Mouse (Mus musculus) embryonic facial prominence, embryonic 13.5 days (tissue): Measurements from ENCODE around the gene Mt4. TPM values are rescaled to one million over a fixed set of nuclear protein-coding genes. Genes with fewer than 3 reads are reported as not detected.
A peak's percentile ranks its signal among the peaks of the same experiment; 100 is the strongest.

Source experiments
- ATAC-seq: fragments of 200-750 bp; cut with Nextera tagmentation; 2 replicates; pipeline ENCODE4 v1.8.0; 2017; ENCODE audit warnings: low read depth; ENCODE audit not compliant: insufficient number of reproducible peaks, insufficient read depth, low FRiP score, low TSS enrichment
- H3K27ac ChIP-seq: fragments of 300-500 bp; sonication (generic); 2 replicates; pipeline ENCODE4 v1.5.1; 2015; ENCODE audit warnings: moderate library complexity, mild to moderate bottlenecking, inconsistent platforms
- H3K27me3 ChIP-seq: fragments of 300-500 bp; sonication (generic); 2 replicates; pipeline ENCODE4 v1.6.1; 2015; ENCODE audit warnings: mild to moderate bottlenecking, inconsistent platforms
- H3K36me3 ChIP-seq: fragments of 300-500 bp; sonication (generic); 2 replicates; pipeline ENCODE4 v1.6.1; 2015; ENCODE audit warnings: mild to moderate bottlenecking, inconsistent platforms
- H3K4me1 ChIP-seq: fragments of 300-500 bp; sonication (generic); 2 replicates; pipeline ENCODE4 v1.6.1; 2015; ENCODE audit warnings: inconsistent platforms
- H3K4me2 ChIP-seq: fragments of 300-500 bp; sonication (generic); 2 replicates; pipeline ENCODE4 v1.6.1; 2015; ENCODE audit warnings: moderate library complexity, mild to moderate bottlenecking, inconsistent platforms
- H3K4me3 ChIP-seq: fragments of 300-500 bp; sonication (generic); 2 replicates; pipeline ENCODE4 v1.5.1; 2015; ENCODE audit warnings: mild to moderate bottlenecking, inconsistent platforms
- H3K9ac ChIP-seq: fragments of 300-500 bp; sonication (generic); 2 replicates; pipeline ENCODE4 v1.6.1; 2015; ENCODE audit warnings: mild to moderate bottlenecking, inconsistent platforms
- H3K9me3 ChIP-seq: fragments of 300-500 bp; sonication (generic); 2 replicates; pipeline ENCODE4 v1.6.1; 2016; ENCODE audit warnings: inconsistent platforms
- WGBS: fragments of 180-500 bp; shearing (Covaris S2); methylation state at CpG from one replicate; pipeline ENCODE4 v1.1.7; 2015; ENCODE audit warnings: mixed read lengths; 5-methylcytosine and 5-hydroxymethylcytosine counted together
- polyA plus RNA-seq: library from polyadenylated mRNA; unstranded; fragments of >200 nt; fragmentation: Nextera tagmentation; extraction: Ambion mirVana; gene quantifications from 2 replicates; pipeline ENCODE4 v1.2.1, GENCODE M21; 2015

The Mt4 gene
- polyA plus RNA-seq, result not detected in 2 replicates

GRCm38 (mm10) chr8:94136933-94137332, at the start of gene Mt4:
Gene Mt4 (plus strand): TSS chr8:94137197.
- no peak for ATAC-seq
- Histone ChIP-seq H3K27ac (no peak within 1 kb of the TSS), H3K36me3 (no peaks in the 10 kb centered on the region), H3K9me3 (no peaks in the 10 kb centered on the region), H3K4me3 (no peak within 1 kb of the TSS), H3K4me2 (no peak within 1 kb of the TSS), H3K9ac (no peak within 1 kb of the TSS), H3K4me1 (peaks cover 5% of the 10 kb centered on the region; the same call in 1 of the 2 replicates), H3K27me3 (no peaks in the 10 kb centered on the region)
- WGBS, result 46% methylated on average over 6 of the region's 6 CpGs

DNA sequence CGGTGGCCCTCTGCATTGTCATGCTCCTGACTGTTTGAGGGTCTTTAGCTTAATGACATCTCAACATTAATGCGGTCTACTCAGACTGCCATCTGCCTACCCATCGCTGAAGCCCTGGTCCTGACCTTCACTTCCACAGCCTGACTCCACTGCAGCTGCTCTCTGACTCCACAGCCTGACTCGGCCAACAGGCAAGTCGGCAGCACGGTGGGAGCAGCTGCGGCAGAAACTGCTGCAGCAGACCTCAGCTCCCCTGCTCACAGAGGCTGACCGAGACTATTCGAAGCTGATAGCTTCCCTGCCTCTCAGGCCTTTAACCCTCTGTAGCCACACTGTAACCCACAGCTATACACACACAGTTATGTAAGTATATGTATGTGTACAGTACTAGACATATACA, 49.0 kb upstream of the Mt4 start:
- no peak overlapping the region for H3K27ac ChIP-seq
- no peak for ATAC-seq
- peaks cover 24% of the 10 kb centered on the region for H3K36me3 ChIP-seq
- H3K4me3 ChIP-seq, result no peak overlapping the region
- H3K27me3 ChIP-seq, result no peaks in the 10 kb centered on the region
- H3K9me3 ChIP-seq, result no peaks in the 10 kb centered on the region
- H3K4me2 ChIP-seq, result no peak overlapping the region
- H3K4me1 ChIP-seq, result no peaks in the 10 kb centered on the region
- H3K9ac ChIP-seq, result no peak overlapping the region
- 83% methylated on average over 9 of the region's 9 CpGs for WGBS

- H3K4me2 ChIP-seq, result no peak overlapping the region
- peaks cover 24% of the 10 kb centered on the region for H3K36me3 ChIP-seq
- no peaks in the 10 kb centered on the region for H3K27me3 ChIP-seq
- no peak overlapping the region for H3K9ac ChIP-seq
- H3K4me1 ChIP-seq, result no peaks in the 10 kb centered on the region
- H3K4me3 ChIP-seq, result no peak overlapping the region
- no peak for ATAC-seq
- 65% methylated on average over 6 of the region's 6 CpGs for WGBS
- H3K27ac ChIP-seq, result no peak overlapping the region
- H3K9me3 ChIP-seq, result no peaks in the 10 kb centered on the region
These were observed 47.3 kb upstream of the Mt4 start for GRCm38 (mm10) chr8:94089715-94090114.

GRCm38 (mm10) chr8:94092848-94093247, 44.1 kb upstream of the Mt4 start:
- H3K36me3 ChIP-seq, result 0 out of 2 replicates have a peak, but pooled peaks cover 5% of the 10 kb centered on the region
- H3K27me3 ChIP-seq, result no peaks in the 10 kb centered on the region
- ATAC-seq, result no peak
- H3K9ac ChIP-seq, result no peak overlapping the region
- H3K27ac ChIP-seq, result no peak overlapping the region
- H3K4me1 ChIP-seq, result 0 out of 2 replicates have a peak, but pooled peaks cover 4% of the 10 kb centered on the region
- H3K4me3 ChIP-seq, result no peak overlapping the region
- WGBS, result 82% methylated on average over 9 of the region's 9 CpGs
- H3K4me2 ChIP-seq, result no peak overlapping the region
- H3K9me3 ChIP-seq, result no peaks in the 10 kb centered on the region

DNA sequence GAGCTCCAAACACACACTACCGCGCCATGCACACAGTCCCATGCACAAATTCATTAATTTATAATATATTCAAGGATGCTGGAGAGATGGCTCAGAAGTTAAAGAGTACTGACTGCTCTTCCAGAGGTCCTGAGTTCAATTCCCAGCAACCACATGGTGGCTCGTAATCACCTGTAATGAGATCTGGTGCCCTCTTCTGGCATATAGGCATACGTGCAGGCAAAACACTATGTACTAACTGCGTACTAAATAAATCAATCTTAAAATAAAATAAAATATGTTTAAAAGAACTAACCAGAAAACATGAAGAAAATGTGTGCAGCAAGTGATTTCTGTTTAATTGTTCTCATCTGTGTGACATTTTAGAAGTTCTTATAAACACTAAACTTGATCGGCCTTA, 42.7 kb upstream of the Mt4 start:
- no peak for ATAC-seq
- 75% methylated on average over 6 of the region's 6 CpGs for WGBS
- H3K27ac ChIP-seq, result no peak overlapping the region
- H3K4me2 ChIP-seq, result no peak overlapping the region
- no peaks in the 10 kb centered on the region for H3K9me3 ChIP-seq
- H3K4me1 ChIP-seq, result peaks cover 7% of the 10 kb centered on the region; the same call in 1 of the 2 replicates
- H3K9ac ChIP-seq, result no peak overlapping the region
- H3K4me3 ChIP-seq, result no peak overlapping the region
- H3K36me3 ChIP-seq, result no peaks in the 10 kb centered on the region
- no peaks in the 10 kb centered on the region for H3K27me3 ChIP-seq

- Histone ChIP-seq H3K4me3 (peak within 1 kb of the TSS; percentile 58), H3K36me3 (no peaks in the 10 kb centered on the region), H3K27me3 (peaks cover 2% of the 10 kb centered on the region; the same call in 1 of the 2 replicates), H3K4me2 (peak within 1 kb of the TSS; percentile 67), H3K4me1 (peaks cover 7% of the 10 kb centered on the region; the same call in 1 of the 2 replicates), H3K9ac (peak within 1 kb of the TSS; percentile 79), H3K27ac (peak within 1 kb of the TSS; percentile 94), H3K9me3 (no peaks in the 10 kb centered on the region)
- peak; percentile 99 for ATAC-seq
- under 1% methylated on average over 61 of the region's 61 CpGs for WGBS
These were observed 38.7 kb upstream of the Mt4 start, which contains the start of gene Bbs2 for GRCm38 (mm10) chr8:94098081-94098974. Gene Bbs2 (minus strand): TSS chr8:94098928.

- Histone ChIP-seq H3K4me2 (peak overlapping the region; percentile 67), H3K9me3 (no peaks in the 10 kb centered on the region), H3K4me3 (peak overlapping the region; percentile 58), H3K36me3 (no peaks in the 10 kb centered on the region), H3K9ac (peak overlapping the region; percentile 79), H3K27me3 (peaks cover 5% of the 10 kb centered on the region; the same call in 1 of the 2 replicates), H3K27ac (peak overlapping the region; percentile 94), H3K4me1 (peaks cover 7% of the 10 kb centered on the region; the same call in 1 of the 2 replicates)
- 48% methylated on average over 4 of the region's 4 CpGs for WGBS
- ATAC-seq, result no peak
These were observed 38.0 kb upstream of the Mt4 start for GRCm38 (mm10) chr8:94098996-94099395.

DNA sequence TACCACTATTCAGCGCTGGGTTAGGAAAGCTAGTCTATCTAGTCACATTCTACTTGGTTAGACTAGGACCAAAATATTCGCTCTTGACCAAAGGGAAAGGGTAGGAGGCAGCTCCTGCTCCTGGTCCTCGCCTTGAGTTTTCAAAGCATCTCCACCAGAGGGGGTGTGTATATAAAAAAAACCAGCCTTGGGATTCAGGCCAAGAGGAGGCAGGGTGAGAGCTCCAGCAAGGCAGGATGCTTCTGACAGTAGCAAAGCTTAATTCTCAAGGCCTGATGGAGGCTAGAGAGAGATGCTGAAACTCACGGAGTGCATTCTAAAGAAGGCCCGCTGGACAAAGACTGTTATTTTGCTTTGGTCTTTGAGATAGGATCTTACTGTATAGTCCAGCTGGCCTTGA, 32.9 kb upstream of the Mt4 start:
- no peak overlapping the region for H3K4me2 ChIP-seq
- H3K9me3 ChIP-seq, result no peaks in the 10 kb centered on the region
- ATAC-seq, result no peak
- H3K36me3 ChIP-seq, result no peaks in the 10 kb centered on the region
- no peaks in the 10 kb centered on the region; the same call in 1 of the 2 replicates for H3K4me1 ChIP-seq
- H3K27ac ChIP-seq, result no peak overlapping the region
- H3K4me3 ChIP-seq, result no peak overlapping the region
- WGBS, result 55% methylated on average over 5 of the region's 5 CpGs
- H3K9ac ChIP-seq, result no peak overlapping the region
- H3K27me3 ChIP-seq, result peaks cover 5% of the 10 kb centered on the region; the same call in 1 of the 2 replicates

DNA sequence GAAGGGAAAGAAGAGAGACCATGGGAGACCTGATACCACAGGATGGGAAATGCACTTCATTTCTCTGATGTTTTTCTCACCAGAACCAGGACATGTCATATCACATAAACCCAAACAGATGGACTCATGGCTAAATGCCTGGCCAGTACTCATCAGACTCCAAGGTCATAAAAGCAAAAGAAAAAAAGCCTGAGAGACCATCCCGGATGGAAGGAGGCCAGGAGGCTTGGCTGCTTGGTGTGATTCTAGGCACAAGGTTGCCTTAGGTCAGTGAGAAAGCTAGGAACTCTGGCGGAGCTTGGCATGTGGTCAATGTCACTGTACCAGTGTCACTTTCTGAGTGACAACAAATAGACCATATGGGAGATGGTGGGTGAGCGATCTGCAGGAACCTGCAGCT, 29.1 kb upstream of the Mt4 start:
- Histone ChIP-seq H3K27ac (no peak overlapping the region), H3K9me3 (no peaks in the 10 kb centered on the region), H3K27me3 (0 out of 2 replicates have a peak, but pooled peaks cover 3% of the 10 kb centered on the region), H3K9ac (no peak overlapping the region), H3K4me1 (no peaks in the 10 kb centered on the region), H3K36me3 (no peaks in the 10 kb centered on the region), H3K4me2 (no peak overlapping the region), H3K4me3 (no peak overlapping the region)
- no peak for ATAC-seq
- 85% methylated on average over 3 of the region's 3 CpGs for WGBS

- Histone ChIP-seq H3K36me3 (no peaks in the 10 kb centered on the region), H3K27ac (no peak overlapping the region), H3K27me3 (no peaks in the 10 kb centered on the region), H3K4me3 (no peak overlapping the region), H3K4me1 (no peaks in the 10 kb centered on the region), H3K9me3 (no peaks in the 10 kb centered on the region), H3K9ac (no peak overlapping the region), H3K4me2 (no peak overlapping the region)
- ATAC-seq, result no peak
- 80% methylated on average over 6 of the region's 6 CpGs for WGBS
These were observed 27.6 kb upstream of the Mt4 start for GRCm38 (mm10) chr8:94109396-94109795.

DNA sequence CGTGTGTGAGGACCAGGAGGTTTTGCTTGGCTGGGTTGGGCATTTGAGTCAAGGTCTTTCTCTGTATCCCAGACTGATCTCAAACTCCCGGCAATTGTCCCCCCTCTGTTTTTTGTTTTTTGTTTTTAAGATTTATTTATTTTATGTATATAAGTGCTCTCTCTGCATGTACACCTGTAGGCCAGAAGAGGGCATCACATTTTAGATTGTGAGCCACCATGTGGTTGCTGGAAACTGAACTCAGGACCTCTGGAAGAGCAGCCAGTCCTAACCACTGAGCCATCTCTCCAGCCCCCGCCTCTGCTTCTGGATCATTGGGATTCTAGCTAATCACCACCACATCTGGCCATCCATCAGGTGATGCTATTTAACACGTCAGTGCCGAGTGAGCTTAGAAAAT, 27.2 kb upstream of the Mt4 start:
- no peak overlapping the region for H3K9ac ChIP-seq
- 83% methylated on average over 5 of the region's 5 CpGs for WGBS
- H3K9me3 ChIP-seq, result no peaks in the 10 kb centered on the region

More for the DNA sequence above, 27.2 kb upstream of the Mt4 start:
- H3K4me3 ChIP-seq, result no peak overlapping the region
- no peak for ATAC-seq
- H3K4me1 ChIP-seq, result no peaks in the 10 kb centered on the region
- H3K27me3 ChIP-seq, result no peaks in the 10 kb centered on the region
- H3K36me3 ChIP-seq, result no peaks in the 10 kb centered on the region
- no peak overlapping the region for H3K4me2 ChIP-seq
- H3K27ac ChIP-seq, result no peak overlapping the region
